Mouse (Mus musculus): ENCODE data around the gene Timp4. TPM values are rescaled to one million over a fixed set of nuclear protein-coding genes. Genes with fewer than 3 reads are reported as not detected.

Timp4 gene
- polyA plus RNA-seq, 1 experiment: not detected

DNA sequence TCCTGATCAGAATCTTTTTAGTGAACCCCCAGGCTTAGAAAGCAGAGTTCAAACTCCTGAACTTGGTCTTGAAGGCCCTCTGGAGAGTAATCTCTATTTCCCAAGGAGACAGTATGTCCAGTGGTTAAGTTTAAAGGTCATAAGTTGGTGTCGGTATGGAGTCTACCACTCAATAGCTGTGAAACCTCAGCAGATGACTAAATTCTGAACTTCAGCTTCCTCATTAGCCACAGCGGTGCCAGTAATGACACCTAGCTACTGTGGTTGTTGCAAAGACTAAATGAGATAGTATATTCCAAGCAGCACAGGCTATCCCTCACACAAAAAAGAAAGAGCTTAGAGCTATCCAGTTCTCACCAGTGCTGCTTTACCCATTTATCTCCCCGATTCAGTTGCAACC is 36.2 kb upstream of the Timp4 start:
- Histone ChIP-seq H3K27me3 (ENCODE audit: control insufficient read depth, insufficient read depth, low read length, poor library complexity, severe bottlenecking) (no peaks in the 10 kb centered on the region), H3K9me3 (replicated peaks; ENCODE audit: control insufficient read depth, insufficient read depth, low read length, poor library complexity, severe bottlenecking) (no peaks in the 10 kb centered on the region), H3K36me3 (ENCODE audit: control insufficient read depth, insufficient read depth, low read length, poor library complexity, severe bottlenecking) (no peaks in the 10 kb centered on the region), H3K9ac (ENCODE audit: low read depth, poor library complexity, severe bottlenecking) (no peak overlapping the region), H3K27ac (ENCODE audit: insufficient read depth, low read length) (no peak overlapping the region), H3K4me3 (ENCODE audit: low read depth, low read length) (no peak overlapping the region), H3K4me1 (ENCODE audit: control insufficient read depth, insufficient read depth, low read length) (no peaks in the 10 kb centered on the region)
- TF ChIP-seq POLR2A (IDR thresholded peaks at IDR 0.05; ENCODE audit: insufficient read depth, low read length) (no peak), EP300 (IDR thresholded peaks at IDR 0.05; ENCODE audit: insufficient read depth, low read depth, low read length) (no peak), CTCF (IDR thresholded peaks at IDR 0.05; ENCODE audit: low read depth, low read length) (no peak)

DNA sequence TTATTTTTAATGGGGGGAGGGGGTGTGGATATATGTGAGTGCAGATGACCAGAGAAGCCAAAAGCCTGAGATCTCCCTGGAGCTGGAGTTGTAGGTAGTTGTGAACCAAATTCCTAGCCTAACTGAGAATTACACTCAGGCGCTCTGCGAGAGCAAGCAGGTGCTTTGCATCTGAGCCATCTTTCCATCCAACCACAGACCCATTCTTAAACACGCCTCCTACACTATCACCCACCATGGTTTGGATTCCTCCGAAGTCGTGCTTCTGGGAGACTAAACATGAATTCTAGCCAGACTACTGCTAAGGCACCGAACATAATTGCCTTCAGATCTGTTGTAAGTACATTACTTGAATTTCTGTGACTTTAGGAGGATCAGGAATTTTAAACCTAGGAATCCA is 34.4 kb upstream of the Timp4 start:
- H3K9me3 ChIP-seq (replicated peaks; ENCODE audit: control insufficient read depth, insufficient read depth, low read length, poor library complexity, severe bottlenecking): no peaks in the 10 kb centered on the region
- H3K4me3 ChIP-seq (ENCODE audit: low read depth, low read length): no peak overlapping the region
- H3K9ac ChIP-seq (ENCODE audit: low read depth, poor library complexity, severe bottlenecking): no peak overlapping the region
- H3K27ac ChIP-seq (ENCODE audit: insufficient read depth, low read length): no peak overlapping the region
- H3K36me3 ChIP-seq (ENCODE audit: control insufficient read depth, insufficient read depth, low read length, poor library complexity, severe bottlenecking): no peaks in the 10 kb centered on the region
- TF ChIP-seq POLR2A (IDR thresholded peaks at IDR 0.05; ENCODE audit: insufficient read depth, low read length): no peak
- TF ChIP-seq CTCF (IDR thresholded peaks at IDR 0.05; ENCODE audit: low read depth, low read length): no peak
- no peak for TF ChIP-seq EP300 (IDR thresholded peaks at IDR 0.05; ENCODE audit: insufficient read depth, low read depth, low read length)
- H3K4me1 ChIP-seq (ENCODE audit: control insufficient read depth, insufficient read depth, low read length): no peaks in the 10 kb centered on the region
- no peaks in the 10 kb centered on the region for H3K27me3 ChIP-seq (ENCODE audit: control insufficient read depth, insufficient read depth, low read length, poor library complexity, severe bottlenecking)

DNA sequence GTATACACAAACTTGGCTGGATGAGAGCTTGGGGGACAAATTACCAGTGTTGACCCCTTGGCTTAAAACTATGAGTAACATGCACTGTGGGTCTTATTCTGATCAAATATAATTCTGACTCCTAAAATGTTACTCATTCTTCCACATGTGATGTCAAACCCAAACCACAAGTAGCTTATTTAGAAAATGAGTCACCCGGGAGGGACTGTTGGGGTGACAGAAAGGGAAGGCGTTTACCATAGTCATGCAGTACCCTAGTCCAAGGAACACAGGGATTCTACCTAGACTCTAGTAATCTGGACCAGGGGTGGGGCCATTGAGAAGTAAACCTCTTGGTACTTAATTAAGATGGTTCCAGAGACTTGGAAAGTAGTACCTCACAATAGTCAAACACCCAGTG is 32.1 kb upstream of the Timp4 start:
- Histone ChIP-seq H3K4me1 (ENCODE audit: control insufficient read depth, insufficient read depth, low read length) (no peaks in the 10 kb centered on the region), H3K9me3 (replicated peaks; ENCODE audit: control insufficient read depth, insufficient read depth, low read length, poor library complexity, severe bottlenecking) (no peaks in the 10 kb centered on the region), H3K27ac (ENCODE audit: insufficient read depth, low read length) (no peak overlapping the region), H3K9ac (ENCODE audit: low read depth, poor library complexity, severe bottlenecking) (no peak overlapping the region), H3K27me3 (ENCODE audit: control insufficient read depth, insufficient read depth, low read length, poor library complexity, severe bottlenecking) (no peaks in the 10 kb centered on the region), H3K36me3 (ENCODE audit: control insufficient read depth, insufficient read depth, low read length, poor library complexity, severe bottlenecking) (no peaks in the 10 kb centered on the region), H3K4me3 (ENCODE audit: low read depth, low read length) (no peak overlapping the region)
- TF ChIP-seq EP300 (IDR thresholded peaks at IDR 0.05; ENCODE audit: insufficient read depth, low read depth, low read length): no peak
- TF ChIP-seq CTCF (IDR thresholded peaks at IDR 0.05; ENCODE audit: low read depth, low read length): no peak
- no peak for TF ChIP-seq POLR2A (IDR thresholded peaks at IDR 0.05; ENCODE audit: insufficient read depth, low read length)

GRCm38 (mm10) chr6:115279639-115280038 is 27.6 kb upstream of the Timp4 start:
- no peak for TF ChIP-seq POLR2A (IDR thresholded peaks at IDR 0.05; ENCODE audit: insufficient read depth, low read length)
- no peak for TF ChIP-seq CTCF (IDR thresholded peaks at IDR 0.05; ENCODE audit: low read depth, low read length)
- no peak for TF ChIP-seq EP300 (IDR thresholded peaks at IDR 0.05; ENCODE audit: insufficient read depth, low read depth, low read length)

DNA sequence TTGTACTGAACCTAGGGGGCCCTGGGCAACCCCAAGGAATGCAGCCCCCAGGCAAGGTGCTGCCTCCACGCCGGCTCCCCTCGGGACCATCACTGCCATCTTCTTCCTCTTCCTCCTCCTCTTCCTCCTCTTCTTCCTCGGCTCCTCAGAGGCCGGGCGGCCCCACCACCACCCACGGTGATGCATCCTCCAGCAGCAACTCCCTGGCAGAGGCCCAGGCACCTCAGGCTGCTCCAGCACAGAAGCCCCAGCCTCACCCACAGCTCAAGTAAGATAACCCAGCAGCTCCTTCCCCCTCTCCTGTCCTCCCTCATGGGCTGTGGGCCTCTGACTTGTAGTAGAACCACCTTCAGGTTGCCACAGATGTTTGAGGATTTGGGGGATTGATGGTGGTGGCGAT is 26.1 kb upstream of the Timp4 start:
- Histone ChIP-seq H3K9me3 (replicated peaks; ENCODE audit: control insufficient read depth, insufficient read depth, low read length, poor library complexity, severe bottlenecking) (no peaks in the 10 kb centered on the region), H3K27ac (ENCODE audit: insufficient read depth, low read length) (no peak overlapping the region), H3K27me3 (ENCODE audit: control insufficient read depth, insufficient read depth, low read length, poor library complexity, severe bottlenecking) (no peaks in the 10 kb centered on the region), H3K36me3 (ENCODE audit: control insufficient read depth, insufficient read depth, low read length, poor library complexity, severe bottlenecking) (no peaks in the 10 kb centered on the region), H3K4me3 (ENCODE audit: low read depth, low read length) (no peak overlapping the region), H3K9ac (ENCODE audit: low read depth, poor library complexity, severe bottlenecking) (no peak overlapping the region), H3K4me1 (ENCODE audit: control insufficient read depth, insufficient read depth, low read length) (no peaks in the 10 kb centered on the region)
- no peak for TF ChIP-seq POLR2A (IDR thresholded peaks at IDR 0.05; ENCODE audit: insufficient read depth, low read length)
- no peak for TF ChIP-seq CTCF (IDR thresholded peaks at IDR 0.05; ENCODE audit: low read depth, low read length)
- no peak for TF ChIP-seq EP300 (IDR thresholded peaks at IDR 0.05; ENCODE audit: insufficient read depth, low read depth, low read length)

More at GRCm38 (mm10) chr6:115279639-115280038, 27.6 kb upstream of the Timp4 start:
- no peak overlapping the region for H3K4me3 ChIP-seq (ENCODE audit: low read depth, low read length)
- no peaks in the 10 kb centered on the region for H3K36me3 ChIP-seq (ENCODE audit: control insufficient read depth, insufficient read depth, low read length, poor library complexity, severe bottlenecking)
- no peaks in the 10 kb centered on the region for H3K4me1 ChIP-seq (ENCODE audit: control insufficient read depth, insufficient read depth, low read length)
- H3K27ac ChIP-seq (ENCODE audit: insufficient read depth, low read length): no peak overlapping the region
- no peaks in the 10 kb centered on the region for H3K9me3 ChIP-seq (replicated peaks; ENCODE audit: control insufficient read depth, insufficient read depth, low read length, poor library complexity, severe bottlenecking)
- no peaks in the 10 kb centered on the region for H3K27me3 ChIP-seq (ENCODE audit: control insufficient read depth, insufficient read depth, low read length, poor library complexity, severe bottlenecking)
- no peak overlapping the region for H3K9ac ChIP-seq (ENCODE audit: low read depth, poor library complexity, severe bottlenecking)

- no peaks in the 10 kb centered on the region for H3K9me3 ChIP-seq (replicated peaks; ENCODE audit: control insufficient read depth, insufficient read depth, low read length, poor library complexity, severe bottlenecking)
- no peaks in the 10 kb centered on the region for H3K36me3 ChIP-seq (ENCODE audit: control insufficient read depth, insufficient read depth, low read length, poor library complexity, severe bottlenecking)
- H3K27ac ChIP-seq (ENCODE audit: insufficient read depth, low read length): no peak overlapping the region
- H3K9ac ChIP-seq (ENCODE audit: low read depth, poor library complexity, severe bottlenecking): no peak overlapping the region
- H3K4me1 ChIP-seq (ENCODE audit: control insufficient read depth, insufficient read depth, low read length): no peaks in the 10 kb centered on the region
- TF ChIP-seq EP300 (IDR thresholded peaks at IDR 0.05; ENCODE audit: insufficient read depth, low read depth, low read length) (no peak), CTCF (IDR thresholded peaks at IDR 0.05; ENCODE audit: low read depth, low read length) (no peak), POLR2A (IDR thresholded peaks at IDR 0.05; ENCODE audit: insufficient read depth, low read length) (no peak)
- no peak overlapping the region for H3K4me3 ChIP-seq (ENCODE audit: low read depth, low read length)
- no peaks in the 10 kb centered on the region for H3K27me3 ChIP-seq (ENCODE audit: control insufficient read depth, insufficient read depth, low read length, poor library complexity, severe bottlenecking)
Measured at GRCm38 (mm10) chr6:115275116-115275815, 23.3 kb upstream of the Timp4 start.

Data from ES-Bruce4 (cell line).